Comparison of ENCODE assay signal across 7 mouse cellular contexts in the genomic region with DNA sequence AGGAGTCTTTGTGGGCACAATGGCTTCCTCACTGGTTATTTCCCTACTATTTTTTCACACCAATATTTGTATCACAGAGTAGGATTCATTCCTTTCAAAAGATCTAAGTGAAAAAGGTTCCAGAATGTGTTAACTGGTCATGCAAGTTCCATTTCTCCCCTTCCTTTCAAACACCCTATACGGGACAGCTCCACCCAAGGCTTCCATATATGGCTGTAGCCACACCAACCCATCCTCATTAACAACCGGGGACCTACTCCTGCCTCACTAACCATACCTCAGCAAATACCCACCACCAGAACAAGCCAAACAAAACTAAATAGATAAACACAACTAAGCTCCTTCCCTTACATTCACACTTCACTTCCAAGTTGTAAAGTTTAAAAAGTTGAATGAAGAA. TPM values are rescaled to one million over a fixed set of nuclear protein-coding genes. Genes with fewer than 3 reads are reported as not detected.
DNase-seq lines count a peak whose midpoint lies in the region; ATAC-seq and TF ChIP-seq lines count a peak whose summit lies in the region.

No protein-coding gene starts in this region.

- TF ChIP-seq CTCF in lung, postnatal 0 days (IDR thresholded peaks at IDR 0.05) = no peak

- WGBS in lung, postnatal 0 days = 6% methylated on average over 2 of the region's 2 CpGs
- whole genome bisulfite sequencing in forebrain, embryonic 10.5 days = 43% methylated on average over 2 of the region's 2 CpGs
- 15% methylated on average over 2 of the region's 2 CpGs for WGBS in limb, embryonic 13.5 days
- WGBS in stomach, embryonic 15.5 days = 2% methylated on average over 2 of the region's 2 CpGs

- no peak overlapping the region; the same call in 1 of the 2 replicates for H3K9ac ChIP-seq in lung, postnatal 0 days (replicated peaks; ENCODE audit: low read depth)
- no peak overlapping the region; the same call in 1 of the 2 replicates for H3K9ac ChIP-seq in limb, embryonic 13.5 days
- H3K9ac ChIP-seq in stomach, embryonic 15.5 days = no peak overlapping the region

- no peaks in the 10 kb centered on the region for H3K27me3 ChIP-seq in lung, postnatal 0 days (replicated peaks; ENCODE audit: insufficient read depth, low read length)
- H3K27me3 ChIP-seq in forebrain, embryonic 10.5 days (ENCODE audit: poor library complexity, severe bottlenecking) = no peaks in the 10 kb centered on the region
- no peaks in the 10 kb centered on the region for H3K27me3 ChIP-seq in limb, embryonic 13.5 days
- H3K27me3 ChIP-seq in stomach, embryonic 15.5 days (replicated peaks) = no peaks in the 10 kb centered on the region

- peak overlapping the region; percentile 90 for H3K4me3 ChIP-seq in lung, postnatal 0 days (ENCODE audit: low read depth, low read length)
- peak overlapping the region; percentile 90 for H3K4me3 ChIP-seq in forebrain, embryonic 10.5 days
- H3K4me3 ChIP-seq in limb, embryonic 13.5 days = peak overlapping the region; percentile 80
- H3K4me3 ChIP-seq in stomach, embryonic 15.5 days (replicated peaks) = peak overlapping the region; percentile 90

- H3K4me1 ChIP-seq in lung, postnatal 0 days (ENCODE audit: insufficient read depth, low read depth, low read length) = peaks cover 8% of the 10 kb centered on the region; the same call in 1 of the 2 replicates
- H3K4me1 ChIP-seq in forebrain, embryonic 10.5 days = peaks cover 31% of the 10 kb centered on the region
- peaks cover 22% of the 10 kb centered on the region for H3K4me1 ChIP-seq in limb, embryonic 13.5 days
- peaks cover 7% of the 10 kb centered on the region; the same call in 1 of the 2 replicates for H3K4me1 ChIP-seq in stomach, embryonic 15.5 days

- H3K9me3 ChIP-seq in lung, postnatal 0 days (ENCODE audit: low read length) = no peaks in the 10 kb centered on the region
- no peaks in the 10 kb centered on the region for H3K9me3 ChIP-seq in forebrain, embryonic 10.5 days
- no peaks in the 10 kb centered on the region for H3K9me3 ChIP-seq in limb, embryonic 13.5 days
- H3K9me3 ChIP-seq in stomach, embryonic 15.5 days = no peaks in the 10 kb centered on the region

- peak overlapping the region; percentile 78 for H3K4me2 ChIP-seq in lung, postnatal 0 days (replicated peaks; ENCODE audit: low read depth, low read length)
- H3K4me2 ChIP-seq in limb, embryonic 13.5 days (replicated peaks) = peak overlapping the region; percentile 83
- peak overlapping the region; percentile 65 for H3K4me2 ChIP-seq in stomach, embryonic 15.5 days

- ATAC-seq in lung, postnatal 0 days = no peak
- ATAC-seq in limb, embryonic 13.5 days (ENCODE audit: low FRiP score, low read depth) = no peak
- no peak for ATAC-seq in stomach, embryonic 15.5 days (ENCODE audit: insufficient read depth, low FRiP score, low read depth)

- H3K36me3 ChIP-seq in lung, postnatal 0 days (ENCODE audit: insufficient read depth, low read length) = peaks cover 3% of the 10 kb centered on the region; the same call in 1 of the 2 replicates
- H3K36me3 ChIP-seq in forebrain, embryonic 10.5 days (replicated peaks) = peaks cover 50% of the 10 kb centered on the region
- H3K36me3 ChIP-seq in limb, embryonic 13.5 days = peaks cover 33% of the 10 kb centered on the region
- H3K36me3 ChIP-seq in stomach, embryonic 15.5 days = 0 out of 2 replicates have a peak, but pooled peaks cover 8% of the 10 kb centered on the region

- TF ChIP-seq EP300 in lung, postnatal 0 days (IDR thresholded peaks at IDR 0.05) = no peak

- H3K27ac ChIP-seq in lung, postnatal 0 days (ENCODE audit: low read length) = no peak overlapping the region
- peak overlapping the region; percentile 99; the same call in 1 of the 2 replicates for H3K27ac ChIP-seq in forebrain, embryonic 10.5 days
- H3K27ac ChIP-seq in limb, embryonic 13.5 days = no peak overlapping the region
- no peak overlapping the region for H3K27ac ChIP-seq in stomach, embryonic 15.5 days

- DNase-seq in lung, postnatal 0 days (ENCODE audit: low spot score) = peak; percentile 16
- DNase-seq in lung, postnatal 36 days = no peak
- DNase-seq in forebrain, embryonic 10.5 days (ENCODE audit: extremely low spot score, low spot score) = no peak
- DNase-seq in gastrocnemius, postnatal 4 days (ENCODE audit: low spot score in 2 of 2) = no peak
- no peak for DNase-seq in ovary, postnatal 14 days (ENCODE audit: low spot score)

RNA-seq across cellular contexts. Expression of a gene that starts 1.6 kb away (rescaled TPM):
- polyA plus RNA-seq in lung, postnatal 0 days (2015; fragmentation: Nextera tagmentation; extraction: Ambion mirVana) = 23.8 and 24.4 TPM in 2 replicates
- polyA plus RNA-seq in forebrain, embryonic 10.5 days (2016; fragmentation: Nextera tagmentation; extraction: Ambion mirVana) = 76.6 and 79.5 TPM in 2 replicates
- polyA plus RNA-seq in limb, embryonic 13.5 days (2015; fragmentation: Nextera tagmentation; extraction: Ambion mirVana) = 50.7 and 55.1 TPM in 2 replicates
- polyA plus RNA-seq in stomach, embryonic 15.5 days (2015; fragmentation: Nextera tagmentation; extraction: Ambion mirVana) = 40.7 and 46.4 TPM in 2 replicates
- total RNA-seq in gastrocnemius, postnatal 4 days (2021) = 10 to 100 TPM; 33.5 to 37.5 TPM
